ENCODE assay signal across 8 mouse cellular contexts in genomic region chr7:44304775-44305641, GRCm38 (mm10). TPM values are rescaled to one million over a fixed set of nuclear protein-coding genes. Genes with fewer than 3 reads are reported as not detected.
DNase-seq lines count a peak whose midpoint lies in the region; ATAC-seq and TF ChIP-seq lines count a peak whose summit lies in the region.

No protein-coding gene starts in this region.

- H3K4me2 ChIP-seq in heart, embryonic 15.5 days, result peak overlapping the region; percentile 77
- peak overlapping the region; percentile 66 for H3K4me2 ChIP-seq in liver, embryonic 14.5 days (ENCODE audit: low read depth)
- peak overlapping the region; percentile 54 for H3K4me2 ChIP-seq in neural tube, embryonic 11.5 days (ENCODE audit: low read depth)
- H3K4me2 ChIP-seq in stomach, postnatal 0 days (replicated peaks; ENCODE audit: low read depth), result peak overlapping the region; percentile 86

- H3K9me3 ChIP-seq in forebrain, embryonic 10.5 days, result no peaks in the 10 kb centered on the region
- H3K9me3 ChIP-seq in heart, embryonic 15.5 days (replicated peaks), result no peaks in the 10 kb centered on the region
- no peaks in the 10 kb centered on the region for H3K9me3 ChIP-seq in liver, embryonic 14.5 days (ENCODE audit: control insufficient read depth, low read length)
- no peaks in the 10 kb centered on the region for H3K9me3 ChIP-seq in neural tube, embryonic 11.5 days (ENCODE audit: control insufficient read depth, low read length)
- no peaks in the 10 kb centered on the region for H3K9me3 ChIP-seq in stomach, postnatal 0 days (ENCODE audit: control insufficient read depth, low read length)

- H3K4me3 ChIP-seq in forebrain, embryonic 10.5 days, result peak overlapping the region; percentile 83
- H3K4me3 ChIP-seq in heart, embryonic 15.5 days, result peak overlapping the region; percentile 61
- H3K4me3 ChIP-seq in liver, embryonic 14.5 days (ENCODE audit: insufficient read depth in 1 of 2, low read depth in 2 of 2, low read length in 2 of 2), result peak overlapping the region; percentile 51
- peak overlapping the region; percentile 75 for H3K4me3 ChIP-seq in neural tube, embryonic 11.5 days (ENCODE audit: low read depth, low read length)
- peak overlapping the region; percentile 59 for H3K4me3 ChIP-seq in stomach, postnatal 0 days (ENCODE audit: low read depth, low read length)

- H3K9ac ChIP-seq in heart, embryonic 15.5 days, result peak overlapping the region; percentile 75
- peak overlapping the region; percentile 48 for H3K9ac ChIP-seq in liver, embryonic 14.5 days (replicated peaks)
- peak overlapping the region; percentile 99 for H3K9ac ChIP-seq in neural tube, embryonic 11.5 days (ENCODE audit: low read length)
- H3K9ac ChIP-seq in stomach, postnatal 0 days (ENCODE audit: low read length), result peak overlapping the region; percentile 85

- peaks cover 39% of the 10 kb centered on the region for H3K27me3 ChIP-seq in forebrain, embryonic 10.5 days (ENCODE audit: poor library complexity, severe bottlenecking)
- H3K27me3 ChIP-seq in heart, embryonic 15.5 days, result peaks cover 22% of the 10 kb centered on the region
- H3K27me3 ChIP-seq in liver, embryonic 14.5 days (ENCODE audit: control insufficient read depth, insufficient read depth, low read length), result peaks cover 20% of the 10 kb centered on the region
- H3K27me3 ChIP-seq in neural tube, embryonic 11.5 days (ENCODE audit: control insufficient read depth, insufficient read depth, low read length), result 0 out of 2 replicates have a peak, but pooled peaks cover 7% of the 10 kb centered on the region
- no peaks in the 10 kb centered on the region for H3K27me3 ChIP-seq in stomach, postnatal 0 days (ENCODE audit: control insufficient read depth, insufficient read depth, low read length)

- DNase-seq in CD8-positive naive resting alpha-beta T cell, adult 2 months (ENCODE audit: low read depth in 2 of 2, low spot score in 2 of 2), result peak; percentile 94 to 95
- DNase-seq in c-Kit-positive CD71-negative TER-119-negative erythroid progenitor cells, embryonic 14.5 days (ENCODE audit: low read depth), result peak; percentile 98
- peak; percentile 98 for DNase-seq in forebrain, embryonic 10.5 days (ENCODE audit: extremely low spot score, low spot score)
- DNase-seq in kidney, postnatal 25 days, result peak; percentile 97 to 99
- peak; percentile 83 to 86 (median 85) for DNase-seq in liver, embryonic 14.5 days (ENCODE audit: low read depth in 3 of 3, low spot score in 3 of 3)
- DNase-seq in neural tube, embryonic 11.5 days (ENCODE audit: low spot score), result peak; percentile 98
- DNase-seq in stomach, postnatal 0 days (ENCODE audit: low spot score), result peak; percentile 98

- H3K36me3 ChIP-seq in forebrain, embryonic 10.5 days (replicated peaks), result no peaks in the 10 kb centered on the region
- no peaks in the 10 kb centered on the region for H3K36me3 ChIP-seq in heart, embryonic 15.5 days
- no peaks in the 10 kb centered on the region for H3K36me3 ChIP-seq in liver, embryonic 14.5 days (replicated peaks; ENCODE audit: control insufficient read depth, insufficient read depth, low read depth)
- no peaks in the 10 kb centered on the region for H3K36me3 ChIP-seq in neural tube, embryonic 11.5 days (ENCODE audit: control insufficient read depth, insufficient read depth, low read length)
- H3K36me3 ChIP-seq in stomach, postnatal 0 days (ENCODE audit: control insufficient read depth, insufficient read depth, low read length), result no peaks in the 10 kb centered on the region

- H3K27ac ChIP-seq in forebrain, embryonic 10.5 days, result peak overlapping the region; percentile 98
- peak overlapping the region; percentile 81 for H3K27ac ChIP-seq in heart, embryonic 15.5 days
- no peak overlapping the region for H3K27ac ChIP-seq in liver, embryonic 14.5 days
- H3K27ac ChIP-seq in neural tube, embryonic 11.5 days (ENCODE audit: low read depth, low read length), result peak overlapping the region; percentile 97
- H3K27ac ChIP-seq in stomach, postnatal 0 days (replicated peaks), result peak overlapping the region; percentile 92

- ATAC-seq in heart, embryonic 15.5 days (replicated peaks; ENCODE audit: insufficient number of reproducible peaks, insufficient read depth, low FRiP score, low read depth), result peak; percentile 91
- ATAC-seq in liver, embryonic 14.5 days (ENCODE audit: insufficient read depth), result peak; percentile 89
- ATAC-seq in neural tube, embryonic 11.5 days (ENCODE audit: insufficient read depth, low FRiP score, low TSS enrichment), result peak; percentile 92
- peak; percentile 97 for ATAC-seq in stomach, postnatal 0 days (ENCODE audit: low FRiP score, low TSS enrichment)

- WGBS in forebrain, embryonic 10.5 days, result under 1% methylated on average over 49 of the region's 49 CpGs
- WGBS in heart, embryonic 15.5 days, result under 1% methylated on average over 49 of the region's 49 CpGs
- under 1% methylated on average over 49 of the region's 49 CpGs for WGBS in liver, embryonic 14.5 days (ENCODE audit: insufficient replicate concordance)
- under 1% methylated on average over 49 of the region's 49 CpGs for WGBS in neural tube, embryonic 11.5 days
- WGBS in stomach, postnatal 0 days, result under 1% methylated on average over 48 of the region's 49 CpGs

- peaks cover 46% of the 10 kb centered on the region for H3K4me1 ChIP-seq in forebrain, embryonic 10.5 days
- H3K4me1 ChIP-seq in heart, embryonic 15.5 days (replicated peaks), result peaks cover 9% of the 10 kb centered on the region; the same call in 1 of the 2 replicates
- H3K4me1 ChIP-seq in liver, embryonic 14.5 days (replicated peaks; ENCODE audit: control insufficient read depth in 2 of 2, insufficient read depth in 2 of 2, low read length in 1 of 2), result peaks cover 0 to 6% of the 10 kb centered on the region in 2 experiments; a peak in 1 of 4 replicates
- H3K4me1 ChIP-seq in neural tube, embryonic 11.5 days (ENCODE audit: control insufficient read depth, insufficient read depth, low read length), result peaks cover 8% of the 10 kb centered on the region
- H3K4me1 ChIP-seq in stomach, postnatal 0 days (replicated peaks; ENCODE audit: control insufficient read depth, insufficient read depth), result no peaks in the 10 kb centered on the region

- TF ChIP-seq EP300 in liver, embryonic 14.5 days (IDR thresholded peaks at IDR 0.05; ENCODE audit: low read depth), result no peak
- peak; percentile 95 for TF ChIP-seq EP300 in stomach, postnatal 0 days (optimal IDR thresholded peaks at IDR 0.05)

- no peak; the same call in 1 of the 2 replicates for TF ChIP-seq CTCF in liver, embryonic 14.5 days (IDR thresholded peaks at IDR 0.05; ENCODE audit: low read depth)
- TF ChIP-seq CTCF in stomach, postnatal 0 days (IDR thresholded peaks at IDR 0.05; ENCODE audit: low read depth), result peak; percentile 2

RNA-seq across cellular contexts. Expression of gene Clec11a, which starts 1.7 kb away (rescaled TPM):
- polyA plus RNA-seq in forebrain, embryonic 10.5 days (2016; fragmentation: Nextera tagmentation; extraction: Ambion mirVana), result 2.5 and 2.9 TPM in 2 replicates
- 1.0 and 2.5 TPM in 2 replicates for polyA plus RNA-seq in heart, embryonic 15.5 days (2015; fragmentation: Nextera tagmentation; extraction: Ambion mirVana)
- 0.34 and 0.38 TPM in 2 replicates for polyA plus RNA-seq in liver, embryonic 14.5 days (2012; rRNA removed)
- 0.33 and 0.51 TPM in 2 replicates for polyA plus RNA-seq in liver, embryonic 14.5 days (2014; fragmentation: Nextera tagmentation; extraction: Ambion mirVana)
- polyA plus RNA-seq in neural tube, embryonic 11.5 days (2014; fragmentation: Nextera tagmentation; extraction: Ambion mirVana), result 1.9 and 2.4 TPM in 2 replicates
- 11.1 and 11.4 TPM in 2 replicates for polyA plus RNA-seq in stomach, postnatal 0 days (2015; fragmentation: Nextera tagmentation; extraction: Ambion mirVana)

RNA-seq across cellular contexts. Expression of gene Shank1, which starts 5.0 kb away (rescaled TPM):
- 1.4 TPM in 2 replicates for polyA plus RNA-seq in forebrain, embryonic 10.5 days (2016; fragmentation: Nextera tagmentation; extraction: Ambion mirVana)
- polyA plus RNA-seq in heart, embryonic 15.5 days (2015; fragmentation: Nextera tagmentation; extraction: Ambion mirVana), result 0.58 and 0.74 TPM in 2 replicates
- 0.04 and 0.06 TPM in 2 replicates for polyA plus RNA-seq in liver, embryonic 14.5 days (2012; rRNA removed)
- 0.05 TPM in 1 of 2 replicates, not detected in the other for polyA plus RNA-seq in liver, embryonic 14.5 days (2014; fragmentation: Nextera tagmentation; extraction: Ambion mirVana)
- polyA plus RNA-seq in neural tube, embryonic 11.5 days (2014; fragmentation: Nextera tagmentation; extraction: Ambion mirVana), result 4.6 and 4.7 TPM in 2 replicates
- polyA plus RNA-seq in stomach, postnatal 0 days (2015; fragmentation: Nextera tagmentation; extraction: Ambion mirVana), result 0.53 and 0.61 TPM in 2 replicates

RNA-seq across cellular contexts. Expression of gene Gm15517, which starts 43.8 kb away (rescaled TPM):
- polyA plus RNA-seq in forebrain, embryonic 10.5 days (2016; fragmentation: Nextera tagmentation; extraction: Ambion mirVana), result 1.2 TPM in 1 of 2 replicates, not detected in the other
- polyA plus RNA-seq in heart, embryonic 15.5 days (2015; fragmentation: Nextera tagmentation; extraction: Ambion mirVana), result not detected in 2 replicates
- not detected in 2 replicates for polyA plus RNA-seq in liver, embryonic 14.5 days (2012; rRNA removed)
- not detected in 2 replicates for polyA plus RNA-seq in liver, embryonic 14.5 days (2014; fragmentation: Nextera tagmentation; extraction: Ambion mirVana)
- not detected in 2 replicates for polyA plus RNA-seq in neural tube, embryonic 11.5 days (2014; fragmentation: Nextera tagmentation; extraction: Ambion mirVana)
- polyA plus RNA-seq in stomach, postnatal 0 days (2015; fragmentation: Nextera tagmentation; extraction: Ambion mirVana), result not detected in 2 replicates

RNA-seq across cellular contexts. Expression of gene Acp4, which starts 47.8 kb away (rescaled TPM):
- 0.12 TPM in 1 of 2 replicates, not detected in the other for polyA plus RNA-seq in forebrain, embryonic 10.5 days (2016; fragmentation: Nextera tagmentation; extraction: Ambion mirVana)
- not detected in 2 replicates for polyA plus RNA-seq in heart, embryonic 15.5 days (2015; fragmentation: Nextera tagmentation; extraction: Ambion mirVana)
- not detected in 2 replicates for polyA plus RNA-seq in liver, embryonic 14.5 days (2012; rRNA removed)
- polyA plus RNA-seq in liver, embryonic 14.5 days (2014; fragmentation: Nextera tagmentation; extraction: Ambion mirVana), result not detected in 2 replicates
- polyA plus RNA-seq in neural tube, embryonic 11.5 days (2014; fragmentation: Nextera tagmentation; extraction: Ambion mirVana), result not detected in 2 replicates
- polyA plus RNA-seq in stomach, postnatal 0 days (2015; fragmentation: Nextera tagmentation; extraction: Ambion mirVana), result not detected in 2 replicates

RNA-seq across cellular contexts. Expression of gene 2410002F23Rik, which starts 58.5 kb away (rescaled TPM):
- 197 and 209 TPM in 2 replicates for polyA plus RNA-seq in forebrain, embryonic 10.5 days (2016; fragmentation: Nextera tagmentation; extraction: Ambion mirVana)
- polyA plus RNA-seq in heart, embryonic 15.5 days (2015; fragmentation: Nextera tagmentation; extraction: Ambion mirVana), result 59.5 and 86.8 TPM in 2 replicates
- polyA plus RNA-seq in liver, embryonic 14.5 days (2012; rRNA removed), result 43.8 and 47.9 TPM in 2 replicates
- 20.0 and 21.8 TPM in 2 replicates for polyA plus RNA-seq in liver, embryonic 14.5 days (2014; fragmentation: Nextera tagmentation; extraction: Ambion mirVana)
- 143 TPM in 2 replicates for polyA plus RNA-seq in neural tube, embryonic 11.5 days (2014; fragmentation: Nextera tagmentation; extraction: Ambion mirVana)
- 52.9 and 60.0 TPM in 2 replicates for polyA plus RNA-seq in stomach, postnatal 0 days (2015; fragmentation: Nextera tagmentation; extraction: Ambion mirVana)

Comparison
In these comparisons a context has a peak if more than half of its experiments do, and no peak if none do; other contexts are left out.
1. H3K9ac ChIP-seq: peak in every context shown above with its lines; median percentile 99 in neural tube, embryonic 11.5 days; 85 in stomach, postnatal 0 days; 75 in heart, embryonic 15.5 days; 48 in liver, embryonic 14.5 days.